Mouse (Mus musculus): ENCODE measurements around the gene Gm47996. TPM values are rescaled to one million over a fixed set of nuclear protein-coding genes. Genes with fewer than 3 reads are reported as not detected.
"Not testable (repeated sequence)": the region's sequence is repeated elsewhere in the genome, so short reads cannot be mapped to it uniquely, and the experiment has no call there.

Gm47996 gene
- polyA plus RNA-seq, 1 experiment from 2014 or later: not detected

DNA sequence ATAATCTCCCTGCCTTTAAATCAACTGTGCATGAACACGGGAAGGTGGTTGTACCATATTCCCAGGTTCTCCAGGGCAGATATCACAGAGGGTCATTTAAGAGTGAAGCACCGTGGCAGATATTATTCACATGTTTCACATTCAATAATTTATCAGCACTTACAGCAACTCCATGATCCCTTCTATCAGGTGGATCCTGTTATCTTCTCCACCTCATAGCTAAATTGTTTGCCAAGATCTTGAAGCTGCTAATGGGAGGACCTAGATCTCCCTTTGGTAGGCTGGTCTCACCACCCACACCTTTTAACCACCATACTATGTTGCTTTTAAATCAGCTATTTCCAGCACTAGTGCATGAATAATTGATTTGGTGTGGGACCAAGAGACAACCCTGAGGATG is 29.8 kb upstream of the Gm47996 start:
- no peaks in the 10 kb centered on the region for H3K4me1 ChIP-seq (ENCODE audit: control insufficient read depth, insufficient read depth, low read length)
- no peak overlapping the region for H3K4me2 ChIP-seq (ENCODE audit: low read depth, low read length)
- H3K27ac ChIP-seq (ENCODE audit: low read depth, low read length): no peak overlapping the region
- H3K4me3 ChIP-seq (ENCODE audit: low read depth, low read length): no peak overlapping the region
- H3K9me3 ChIP-seq (ENCODE audit: control insufficient read depth, low read length): no peaks in the 10 kb centered on the region
- no peaks in the 10 kb centered on the region for H3K27me3 ChIP-seq (ENCODE audit: control insufficient read depth, insufficient read depth, low read length)
- no peaks in the 10 kb centered on the region for H3K36me3 ChIP-seq (ENCODE audit: control insufficient read depth, insufficient read depth, low read length)
- 78% methylated on average over 2 of the region's 2 CpGs for WGBS
- no peak overlapping the region for H3K9ac ChIP-seq (replicated peaks; ENCODE audit: low read depth, low read length)
- no peak for ATAC-seq (ENCODE audit: low read depth)

DNA sequence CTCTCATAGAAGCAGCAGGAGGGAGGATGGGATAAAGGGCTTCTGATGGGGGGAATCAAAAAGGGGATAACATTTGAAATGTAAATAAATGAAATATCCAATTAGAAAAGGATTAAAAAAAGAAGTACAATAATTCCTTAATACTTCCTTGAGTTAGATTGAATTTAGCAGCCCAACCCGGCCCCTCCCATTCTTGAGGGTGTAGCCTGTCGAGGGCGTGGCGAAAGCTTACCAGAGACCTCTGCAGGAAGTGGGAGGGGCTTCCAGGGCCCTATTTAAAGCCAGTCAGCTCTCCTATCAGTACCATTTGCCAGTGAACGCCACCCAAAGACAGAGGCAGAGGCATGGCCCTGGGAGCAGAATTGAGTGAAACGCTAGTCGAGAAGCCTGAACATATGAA is 27.7 kb upstream of the Gm47996 start, which contains the start of gene Gm47985:
Gene Gm47985, plus strand, starts transcription at position 272 of the 400 bp plus-strand sequence.
- ATAC-seq (ENCODE audit: low read depth); H3K27ac ChIP-seq (ENCODE audit: low read depth, low read length); H3K9me3 ChIP-seq (ENCODE audit: control insufficient read depth, low read length); H3K27me3 ChIP-seq (ENCODE audit: control insufficient read depth, insufficient read depth, low read length); H3K4me1 ChIP-seq (ENCODE audit: control insufficient read depth, insufficient read depth, low read length); H3K36me3 ChIP-seq (ENCODE audit: control insufficient read depth, insufficient read depth, low read length); H3K9ac ChIP-seq (replicated peaks; ENCODE audit: low read depth, low read length); H3K4me3 ChIP-seq (ENCODE audit: low read depth, low read length); H3K4me2 ChIP-seq (ENCODE audit: low read depth, low read length): not testable (repeated sequence)
- WGBS: no CpG with 5 or more reads among the region's 7 CpGs

DNA sequence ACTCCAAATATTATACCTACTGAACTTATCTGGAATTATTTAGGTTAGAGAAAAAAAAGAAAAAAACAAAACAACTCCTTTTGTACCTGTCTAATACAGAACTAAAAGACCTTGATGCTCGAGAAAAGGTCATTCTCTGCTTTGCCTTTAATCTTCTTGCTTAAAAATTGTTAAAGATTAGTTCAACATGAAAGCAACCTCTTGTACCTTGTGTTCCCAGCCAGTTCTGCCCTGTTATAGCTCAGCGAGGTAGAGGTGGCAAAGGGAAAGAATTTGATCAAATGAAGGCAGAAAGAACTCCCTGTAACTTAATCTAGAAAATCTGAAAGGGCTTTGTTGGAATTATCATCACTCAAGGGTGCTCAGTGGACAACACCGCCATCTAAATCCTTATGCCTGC is 23.7 kb upstream of the Gm47996 start:
- not testable (repeated sequence) for H3K36me3 ChIP-seq (ENCODE audit: control insufficient read depth, insufficient read depth, low read length); H3K4me2 ChIP-seq (ENCODE audit: low read depth, low read length); ATAC-seq (ENCODE audit: low read depth); H3K9me3 ChIP-seq (ENCODE audit: control insufficient read depth, low read length); H3K27me3 ChIP-seq (ENCODE audit: control insufficient read depth, insufficient read depth, low read length); H3K4me3 ChIP-seq (ENCODE audit: low read depth, low read length); H3K4me1 ChIP-seq (ENCODE audit: control insufficient read depth, insufficient read depth, low read length); H3K27ac ChIP-seq (ENCODE audit: low read depth, low read length); H3K9ac ChIP-seq (replicated peaks; ENCODE audit: low read depth, low read length)
- WGBS: 83% methylated on average over 3 of the region's 3 CpGs

DNA sequence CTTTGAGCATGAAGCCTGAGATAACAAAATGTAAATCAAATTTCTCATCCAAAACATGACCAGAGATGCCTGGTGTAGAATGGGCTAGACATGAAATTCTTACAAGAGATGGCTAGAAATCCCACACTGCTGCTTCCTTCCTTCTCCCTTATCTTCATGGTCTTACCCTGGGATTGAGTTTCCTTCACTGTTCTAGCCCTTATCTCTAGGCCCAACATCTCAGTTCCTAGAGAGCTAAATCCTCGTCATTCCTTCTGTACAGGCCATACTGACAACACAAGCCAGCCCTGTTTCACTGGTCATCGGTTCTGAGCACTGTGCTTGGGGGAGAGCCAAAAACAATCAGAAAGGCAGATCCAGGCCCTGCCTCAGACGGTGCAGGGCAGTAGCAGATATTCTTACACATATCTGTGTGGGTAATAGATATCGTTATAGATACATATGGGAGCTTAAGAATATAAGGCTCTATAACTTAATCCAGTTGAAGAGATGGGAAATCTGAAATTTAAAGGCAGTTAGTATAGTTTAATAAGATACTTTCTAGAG is 23.0 kb upstream of the Gm47996 start:
- not testable (repeated sequence) for H3K4me3 ChIP-seq (ENCODE audit: low read depth, low read length); H3K36me3 ChIP-seq (ENCODE audit: control insufficient read depth, insufficient read depth, low read length); H3K27ac ChIP-seq (ENCODE audit: low read depth, low read length); H3K4me1 ChIP-seq (ENCODE audit: control insufficient read depth, insufficient read depth, low read length); ATAC-seq (ENCODE audit: low read depth); H3K27me3 ChIP-seq (ENCODE audit: control insufficient read depth, insufficient read depth, low read length); H3K9ac ChIP-seq (replicated peaks; ENCODE audit: low read depth, low read length); H3K4me2 ChIP-seq (ENCODE audit: low read depth, low read length); H3K9me3 ChIP-seq (ENCODE audit: control insufficient read depth, low read length)
- WGBS: 89% methylated on average over 4 of the region's 4 CpGs

DNA sequence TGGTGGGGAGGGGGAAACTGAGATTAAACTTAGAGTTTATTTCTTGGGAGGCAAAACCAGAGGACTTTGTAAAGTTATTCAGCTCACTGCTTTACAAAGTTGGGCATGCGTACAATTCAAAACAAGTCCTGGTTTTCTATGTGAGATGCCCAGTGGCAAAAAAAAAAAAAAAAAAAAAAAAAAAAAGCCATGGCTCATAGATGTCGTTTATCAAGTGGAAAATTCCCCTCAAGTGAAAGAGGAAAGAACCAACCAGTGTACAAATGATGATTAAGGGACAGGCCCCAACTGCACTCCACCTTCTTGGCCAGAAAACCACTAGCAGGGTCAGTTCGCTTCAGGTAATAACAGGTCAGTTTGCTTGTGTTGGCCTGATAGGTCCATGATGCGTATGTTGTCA is 21.5 kb upstream of the Gm47996 start:
- Histone ChIP-seq H3K36me3 (ENCODE audit: control insufficient read depth, insufficient read depth, low read length) (no peaks in the 10 kb centered on the region), H3K9ac (replicated peaks; ENCODE audit: low read depth, low read length) (no peak overlapping the region), H3K27me3 (ENCODE audit: control insufficient read depth, insufficient read depth, low read length) (no peaks in the 10 kb centered on the region), H3K27ac (ENCODE audit: low read depth, low read length) (no peak overlapping the region), H3K4me1 (ENCODE audit: control insufficient read depth, insufficient read depth, low read length) (no peaks in the 10 kb centered on the region), H3K4me3 (ENCODE audit: low read depth, low read length) (no peak overlapping the region), H3K9me3 (ENCODE audit: control insufficient read depth, low read length) (no peaks in the 10 kb centered on the region), H3K4me2 (ENCODE audit: low read depth, low read length) (no peak overlapping the region)
- WGBS: 95% methylated on average over 4 of the region's 4 CpGs
- no peak for ATAC-seq (ENCODE audit: low read depth)

DNA sequence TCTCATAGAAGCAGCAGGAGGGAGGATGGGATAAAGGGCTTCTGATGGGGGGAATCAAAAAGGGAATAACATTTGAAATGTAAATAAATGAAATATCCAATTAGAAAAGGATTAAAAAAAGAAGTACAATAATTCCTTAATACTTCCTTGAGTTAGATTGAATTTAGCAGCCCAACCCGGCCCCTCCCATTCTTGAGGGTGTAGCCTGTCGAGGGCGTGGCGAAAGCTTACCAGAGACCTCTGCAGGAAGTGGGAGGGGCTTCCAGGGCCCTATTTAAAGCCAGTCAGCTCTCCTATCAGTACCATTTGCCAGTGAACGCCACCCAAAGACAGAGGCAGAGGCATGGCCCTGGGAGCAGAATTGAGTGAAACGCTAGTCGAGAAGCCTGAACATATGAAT is 17.9 kb upstream of the Gm47996 start, which contains the start of gene Gm8947:
Gene Gm8947, plus strand, starts transcription at position 302 of the 400 bp plus-strand sequence.
- not testable (repeated sequence) for ATAC-seq (ENCODE audit: low read depth); H3K4me2 ChIP-seq (ENCODE audit: low read depth, low read length); H3K4me3 ChIP-seq (ENCODE audit: low read depth, low read length); H3K4me1 ChIP-seq (ENCODE audit: control insufficient read depth, insufficient read depth, low read length); H3K9ac ChIP-seq (replicated peaks; ENCODE audit: low read depth, low read length); H3K9me3 ChIP-seq (ENCODE audit: control insufficient read depth, low read length); H3K36me3 ChIP-seq (ENCODE audit: control insufficient read depth, insufficient read depth, low read length); H3K27me3 ChIP-seq (ENCODE audit: control insufficient read depth, insufficient read depth, low read length); H3K27ac ChIP-seq (ENCODE audit: low read depth, low read length)
- WGBS: no CpG with 5 or more reads among the region's 7 CpGs

DNA sequence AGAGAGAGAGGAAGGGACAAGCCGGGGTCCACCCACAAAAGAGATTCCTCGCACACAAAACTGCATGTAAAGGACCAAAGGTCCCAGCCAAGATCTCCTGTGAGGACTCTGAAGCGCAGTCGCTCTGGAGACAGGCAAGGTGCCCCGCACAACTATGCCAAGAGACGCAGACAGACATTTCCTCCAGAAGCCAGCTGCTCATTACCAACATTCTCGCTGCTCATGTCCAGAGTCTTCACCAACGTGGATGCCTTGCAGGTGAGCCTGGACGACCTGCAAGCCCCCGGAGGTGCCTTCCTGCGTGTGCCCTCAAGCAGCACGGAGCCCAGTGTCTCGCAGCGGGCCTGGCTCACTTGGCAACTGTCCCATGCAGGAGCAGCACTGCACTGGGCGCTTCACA is 17.2 kb upstream of the Gm47996 start:
- not testable (repeated sequence) for H3K4me2 ChIP-seq (ENCODE audit: low read depth, low read length); H3K27ac ChIP-seq (ENCODE audit: low read depth, low read length); H3K9me3 ChIP-seq (ENCODE audit: control insufficient read depth, low read length); H3K4me1 ChIP-seq (ENCODE audit: control insufficient read depth, insufficient read depth, low read length); H3K27me3 ChIP-seq (ENCODE audit: control insufficient read depth, insufficient read depth, low read length); H3K36me3 ChIP-seq (ENCODE audit: control insufficient read depth, insufficient read depth, low read length); H3K4me3 ChIP-seq (ENCODE audit: low read depth, low read length); H3K9ac ChIP-seq (replicated peaks; ENCODE audit: low read depth, low read length); ATAC-seq (ENCODE audit: low read depth)
- WGBS: 97% methylated on average over 14 of the region's 15 CpGs

DNA sequence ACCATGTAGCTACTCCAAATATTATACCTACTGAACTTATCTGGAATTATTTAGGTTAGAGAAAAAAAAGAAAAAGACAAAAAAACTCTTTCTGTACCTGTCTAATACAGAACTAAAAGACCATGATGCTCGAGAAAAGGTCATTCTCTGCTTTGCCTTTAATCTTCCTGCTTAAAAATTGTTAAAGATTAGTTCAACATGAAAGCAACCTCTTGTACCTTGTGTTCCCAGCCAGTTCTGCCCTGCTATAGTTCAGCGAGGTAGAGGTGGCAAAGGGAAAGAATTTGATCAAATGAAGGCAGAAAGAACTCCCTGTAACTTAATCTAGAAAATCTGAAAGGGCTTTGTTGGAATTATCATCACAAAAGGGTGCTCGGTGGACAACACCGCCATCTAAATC is 13.9 kb upstream of the Gm47996 start:
- WGBS: 83% methylated on average over 4 of the region's 4 CpGs
- not testable (repeated sequence) for H3K4me3 ChIP-seq (ENCODE audit: low read depth, low read length); H3K36me3 ChIP-seq (ENCODE audit: control insufficient read depth, insufficient read depth, low read length); H3K27me3 ChIP-seq (ENCODE audit: control insufficient read depth, insufficient read depth, low read length); H3K4me2 ChIP-seq (ENCODE audit: low read depth, low read length); H3K9me3 ChIP-seq (ENCODE audit: control insufficient read depth, low read length); H3K27ac ChIP-seq (ENCODE audit: low read depth, low read length); H3K4me1 ChIP-seq (ENCODE audit: control insufficient read depth, insufficient read depth, low read length); ATAC-seq (ENCODE audit: low read depth); H3K9ac ChIP-seq (replicated peaks; ENCODE audit: low read depth, low read length)

DNA sequence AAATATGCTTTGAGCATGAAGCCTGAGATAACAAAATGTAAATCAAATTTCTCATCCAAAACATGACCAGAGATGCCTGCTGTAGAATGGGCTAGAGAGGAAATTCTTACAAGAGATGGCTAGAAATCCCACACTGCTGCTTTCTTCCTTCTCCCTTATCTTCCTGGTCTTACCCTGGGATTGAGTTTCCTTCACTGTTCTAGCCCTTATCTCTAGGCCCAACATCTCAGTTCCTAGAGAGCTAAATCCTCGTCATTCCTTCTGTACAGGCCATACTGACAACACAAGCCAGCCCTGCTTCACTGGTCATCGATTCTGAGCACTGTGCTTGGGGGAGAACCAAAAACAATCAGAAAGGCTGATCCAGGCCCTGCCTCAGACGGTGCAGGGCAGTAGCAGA is 13.2 kb upstream of the Gm47996 start:
- H3K4me3 ChIP-seq (ENCODE audit: low read depth, low read length); H3K9ac ChIP-seq (replicated peaks; ENCODE audit: low read depth, low read length); H3K9me3 ChIP-seq (ENCODE audit: control insufficient read depth, low read length); H3K27me3 ChIP-seq (ENCODE audit: control insufficient read depth, insufficient read depth, low read length); H3K27ac ChIP-seq (ENCODE audit: low read depth, low read length); H3K4me2 ChIP-seq (ENCODE audit: low read depth, low read length); H3K4me1 ChIP-seq (ENCODE audit: control insufficient read depth, insufficient read depth, low read length); H3K36me3 ChIP-seq (ENCODE audit: control insufficient read depth, insufficient read depth, low read length); ATAC-seq (ENCODE audit: low read depth): not testable (repeated sequence)
- WGBS: 93% methylated on average over 3 of the region's 3 CpGs

DNA sequence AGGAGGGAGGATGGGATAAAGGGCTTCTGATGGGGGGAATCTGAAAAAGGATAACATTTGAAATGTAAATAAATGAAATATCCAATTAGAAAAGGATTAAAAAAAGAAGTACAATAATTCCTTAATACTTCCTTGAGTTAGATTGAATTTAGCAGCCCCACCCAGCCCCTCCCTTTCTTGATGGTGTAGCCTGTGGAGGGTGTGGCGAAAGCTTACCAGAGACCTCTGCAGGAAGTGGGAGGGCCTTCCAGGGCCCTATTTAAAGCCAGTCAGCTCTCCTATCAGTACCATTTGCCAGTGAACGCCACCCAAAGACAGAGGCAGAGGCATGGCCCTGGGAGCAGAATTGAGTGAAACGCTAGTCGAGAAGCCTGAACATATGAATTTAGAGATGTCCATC is 11.8 kb upstream of the Gm47996 start, which contains the start of gene Gm47995:
Gene Gm47995, plus strand, starts transcription at position 329 of the 400 bp plus-strand sequence.
- not testable (repeated sequence) for H3K27me3 ChIP-seq (ENCODE audit: control insufficient read depth, insufficient read depth, low read length); H3K4me3 ChIP-seq (ENCODE audit: low read depth, low read length); H3K4me2 ChIP-seq (ENCODE audit: low read depth, low read length); H3K4me1 ChIP-seq (ENCODE audit: control insufficient read depth, insufficient read depth, low read length); H3K36me3 ChIP-seq (ENCODE audit: control insufficient read depth, insufficient read depth, low read length); H3K9ac ChIP-seq (replicated peaks; ENCODE audit: low read depth, low read length); H3K27ac ChIP-seq (ENCODE audit: low read depth, low read length); H3K9me3 ChIP-seq (ENCODE audit: control insufficient read depth, low read length); ATAC-seq (ENCODE audit: low read depth)
- 80% methylated on average over 2 of the region's 4 CpGs for WGBS

Data from neural tube, embryonic 14.5 days (tissue).